Mouse (Mus musculus) G1E (cell line): ENCODE results near the gene Klhdc1.

Experiments
- CTCF ChIP-seq: IDR thresholded peaks from 2 replicates; pipeline ENCODE4 v1.5.1; 2012; ENCODE audit warnings: low read depth, low read length, inconsistent platforms, mixed read lengths
- GATA1 ChIP-seq: IDR thresholded peaks from 2 replicates; pipeline ENCODE4 v1.6.1; 2012; ENCODE audit warnings: borderline replicate concordance, low read length, inconsistent platforms, mixed read lengths
- POLR2AphosphoS5 ChIP-seq: IDR thresholded peaks from 2 replicates; pipeline ENCODE4 v1.6.1; 2012; ENCODE audit warnings: low read depth, low read length, inconsistent platforms; ENCODE audit not compliant: insufficient replicate concordance

DNA sequence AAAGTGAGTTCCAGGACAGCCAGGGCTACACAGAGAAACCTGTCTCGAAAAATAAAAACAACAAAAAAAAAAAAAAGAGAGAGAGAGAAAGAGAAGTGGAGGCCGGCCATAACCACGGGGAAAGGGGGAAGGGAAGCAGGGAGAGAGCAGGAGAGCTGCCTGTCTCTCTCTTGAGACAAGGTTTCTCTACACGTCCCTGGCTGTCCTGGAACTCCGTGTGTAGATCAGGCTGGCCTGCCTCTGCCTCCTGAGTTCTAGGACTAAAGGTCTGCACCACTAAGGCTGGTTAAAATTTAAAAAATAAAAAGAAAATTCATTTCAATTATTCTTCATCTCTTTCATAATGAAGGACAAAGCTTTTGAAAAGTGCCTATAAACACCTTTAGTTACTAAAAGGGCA is 49.6 kb upstream of the Klhdc1 start:
- no peak for TF ChIP-seq CTCF
- no peak for TF ChIP-seq POLR2AphosphoS5
- no peak for TF ChIP-seq GATA1
